Mouse (Mus musculus) stomach, embryonic 14.5 days (tissue): ENCODE measurements around the gene St7. TPM values are rescaled to one million over a fixed set of nuclear protein-coding genes. Genes with fewer than 3 reads are reported as not detected.

Experiments
- polyA plus RNA-seq: library from polyadenylated mRNA; unstranded; fragments of >200 nt; fragmentation: Nextera tagmentation; extraction: Ambion mirVana; gene quantifications from 2 replicates; pipeline ENCODE4 v1.2.1, GENCODE M21; 2014

Gene St7
- polyA plus RNA-seq, 1 experiment from 2014 or later, result 29.9 TPM

Other genes with a start within 250 kb of the St7 start
- gene Met, start 229.1 kb upstream of the St7 start, polyA plus RNA-seq, result 15.8 and 16.4 TPM in 2 replicates
- gene Capza2, start 56.7 kb upstream of the St7 start, polyA plus RNA-seq, result 242 and 253 TPM in 2 replicates